Mouse (Mus musculus): Measurements from ENCODE around the gene Olfml2b. TPM values are rescaled to one million over a fixed set of nuclear protein-coding genes. Genes with fewer than 3 reads are reported as not detected.

Olfml2b gene
- polyA plus RNA-seq, 1 experiment from 2014 or later: 5.2 TPM

Other genes with a start within 250 kb of the Olfml2b start
- gene Nos1ap, start 54.7 kb upstream of the Olfml2b start, polyA plus RNA-seq (2014; fragmentation: Nextera tagmentation; extraction: Ambion mirVana): 14.9 and 18.0 TPM in 2 replicates
- 9.9 and 10.9 TPM in 2 replicates for gene Atf6, start 223.2 kb downstream of the Olfml2b start, polyA plus RNA-seq (2014; fragmentation: Nextera tagmentation; extraction: Ambion mirVana)
- 0.48 and 0.56 TPM in 2 replicates for gene Gm26620, start 240.5 kb downstream of the Olfml2b start, polyA plus RNA-seq (2014; fragmentation: Nextera tagmentation; extraction: Ambion mirVana)
- gene Dusp12, start 241.0 kb downstream of the Olfml2b start, polyA plus RNA-seq (2014; fragmentation: Nextera tagmentation; extraction: Ambion mirVana): 41.2 and 45.9 TPM in 2 replicates